Mouse (Mus musculus) ES-Bruce4 (cell line): ENCODE measurements around the gene Zfp276. TPM values are rescaled to one million over a fixed set of nuclear protein-coding genes. Genes with fewer than 3 reads are reported as not detected.
"Not testable (repeated sequence)": the region's sequence is repeated elsewhere in the genome, so short reads cannot be mapped to it uniquely, and the experiment has no call there.

Source experiments
- H3K27ac ChIP-seq: 2 replicates; pipeline ENCODE4 v1.5.1; 2012; ENCODE audit warnings: low read length, inconsistent platforms; ENCODE audit not compliant: insufficient read depth
- H3K27me3 ChIP-seq: 2 replicates; pipeline ENCODE4 v1.6.1; 2012; ENCODE audit warnings: mild to moderate bottlenecking, low read length, inconsistent platforms; ENCODE audit not compliant: control insufficient read depth, poor library complexity, insufficient read depth, severe bottlenecking
- H3K36me3 ChIP-seq: 2 replicates; pipeline ENCODE4 v1.6.1; 2012; ENCODE audit warnings: inconsistent platforms, mild to moderate bottlenecking, low read length, moderate library complexity; ENCODE audit not compliant: control insufficient read depth, poor library complexity, insufficient read depth, severe bottlenecking
- H3K4me1 ChIP-seq: one replicate; pipeline ENCODE4 v1.8.1; 2011; ENCODE audit warnings: low read length; ENCODE audit not compliant: control insufficient read depth, insufficient read depth
- H3K4me3 ChIP-seq: 2 replicates; pipeline ENCODE4 v1.5.1; 2011; ENCODE audit warnings: low read depth, mild to moderate bottlenecking, low read length
- H3K9ac ChIP-seq: 2 replicates; pipeline ENCODE4 v1.6.1; 2012; ENCODE audit warnings: low read depth, mild to moderate bottlenecking, inconsistent platforms; ENCODE audit not compliant: poor library complexity, severe bottlenecking
- H3K9me3 ChIP-seq: replicated peaks from 2 replicates; pipeline ENCODE4 v1.6.1; 2012; ENCODE audit warnings: mild to moderate bottlenecking, low read length, inconsistent platforms; ENCODE audit not compliant: control insufficient read depth, poor library complexity, insufficient read depth, severe bottlenecking
- CTCF ChIP-seq: IDR thresholded peaks from one replicate; pipeline ENCODE4 v1.8.1; 2011; ENCODE audit warnings: low read depth, low read length
- EP300 ChIP-seq: IDR thresholded peaks from 2 replicates; pipeline ENCODE4 v1.6.1; 2011; ENCODE audit warnings: low read depth, low read length; ENCODE audit not compliant: insufficient read depth
- POLR2A ChIP-seq: IDR thresholded peaks from one replicate; pipeline ENCODE4 v1.8.1; 2011; ENCODE audit warnings: low read length; ENCODE audit not compliant: insufficient read depth
- polyA plus RNA-seq: library from polyadenylated mRNA; stranded (reverse); fragments of >200 nt; gene quantifications from 2 replicates; pipeline ENCODE4 v1.2.4, GENCODE M21; 2011; ENCODE audit warnings: low read depth; ENCODE audit not compliant: missing spikeins, insufficient read depth, insufficient read length

The Zfp276 gene
- polyA plus RNA-seq, 1 experiment, result 7.4 TPM

- Histone ChIP-seq H3K4me1 (no peaks in the 10 kb centered on the region), H3K9me3 (no peaks in the 10 kb centered on the region), H3K27me3 (no peaks in the 10 kb centered on the region), H3K9ac (no peak overlapping the region), H3K36me3 (no peaks in the 10 kb centered on the region), H3K27ac (no peak overlapping the region), H3K4me3 (no peak overlapping the region)
- TF ChIP-seq POLR2A (no peak), EP300 (no peak), CTCF (no peak)
Measured at GRCm38 (mm10) chr8:123250940-123251339, 3.1 kb upstream of the Zfp276 start.

GRCm38 (mm10) chr8:123252925-123253324, 1.1 kb upstream of the Zfp276 start:
- Histone ChIP-seq H3K4me1 (no peaks in the 10 kb centered on the region), H3K36me3 (peaks cover 3% of the 10 kb centered on the region), H3K27ac (no peak overlapping the region), H3K27me3 (no peaks in the 10 kb centered on the region), H3K9me3 (no peaks in the 10 kb centered on the region), H3K4me3 (no peak overlapping the region), H3K9ac (no peak overlapping the region)
- no peak for TF ChIP-seq EP300
- no peak for TF ChIP-seq POLR2A
- no peak for TF ChIP-seq CTCF

GRCm38 (mm10) chr8:123253451-123254098, 420 bp upstream of the Zfp276 start:
- H3K9me3 ChIP-seq, result no peaks in the 10 kb centered on the region
- no peaks in the 10 kb centered on the region for H3K4me1 ChIP-seq
- H3K4me3 ChIP-seq, result peak overlapping the region; percentile 91
- TF ChIP-seq POLR2A (no peak), CTCF (no peak), EP300 (no peak)
- no peaks in the 10 kb centered on the region for H3K27me3 ChIP-seq
- peaks cover 3% of the 10 kb centered on the region for H3K36me3 ChIP-seq
- H3K9ac ChIP-seq, result peak overlapping the region; percentile 98
- H3K27ac ChIP-seq, result no peak overlapping the region

- no peak overlapping the region for H3K27ac ChIP-seq
- no peaks in the 10 kb centered on the region for H3K4me1 ChIP-seq
- H3K27me3 ChIP-seq, result no peaks in the 10 kb centered on the region
- 0 out of 2 replicates have a peak overlapping the region, but pooled peaks have one; percentile 14 for H3K4me3 ChIP-seq
- H3K36me3 ChIP-seq, result peaks cover 3% of the 10 kb centered on the region
- TF ChIP-seq POLR2A, result no peak
- TF ChIP-seq CTCF, result no peak
- TF ChIP-seq EP300, result no peak
- peak overlapping the region; percentile 98 for H3K9ac ChIP-seq
- no peaks in the 10 kb centered on the region for H3K9me3 ChIP-seq
Measured at GRCm38 (mm10) chr8:123255170-123255569, 1.2 kb downstream of the Zfp276 start.

DNA sequence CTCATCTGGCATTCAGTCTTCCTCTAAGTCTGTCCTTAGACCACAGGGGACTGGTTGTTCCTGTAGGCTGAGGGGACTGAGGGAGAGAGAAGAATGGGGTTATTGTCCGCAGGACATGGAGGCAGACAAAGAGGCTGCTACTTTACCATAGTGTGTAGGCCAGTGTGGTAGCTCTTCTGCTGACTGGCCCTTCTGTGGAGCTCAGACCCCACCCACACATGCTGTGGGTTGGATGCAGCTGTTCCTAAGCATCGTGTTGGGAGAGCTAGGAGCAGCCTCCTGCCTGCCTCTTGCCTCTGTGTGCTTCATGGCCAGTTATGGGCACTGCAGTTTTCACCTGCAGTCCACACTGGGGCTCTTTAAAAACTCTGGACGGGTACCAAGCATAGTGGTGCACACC, 3.1 kb downstream of the Zfp276 start:
- no peak overlapping the region for H3K9ac ChIP-seq
- H3K36me3 ChIP-seq, result peaks cover 3% of the 10 kb centered on the region
- H3K4me1 ChIP-seq, result no peaks in the 10 kb centered on the region
- H3K4me3 ChIP-seq, result no peak overlapping the region
- H3K27ac ChIP-seq, result no peak overlapping the region
- H3K27me3 ChIP-seq, result no peaks in the 10 kb centered on the region
- H3K9me3 ChIP-seq, result no peaks in the 10 kb centered on the region
- TF ChIP-seq CTCF (no peak), POLR2A (no peak), EP300 (no peak)

- H3K4me1 ChIP-seq, H3K36me3 ChIP-seq, H3K9ac ChIP-seq: not testable (repeated sequence)
Measured at GRCm38 (mm10) chr8:123257593-123257992, 3.6 kb downstream of the Zfp276 start.

More at GRCm38 (mm10) chr8:123257593-123257992, 3.6 kb downstream of the Zfp276 start:
- H3K27me3 ChIP-seq, H3K4me3 ChIP-seq, H3K9me3 ChIP-seq, H3K27ac ChIP-seq: not testable (repeated sequence)
